Mouse (Mus musculus): ENCODE data around the gene Gm9964. TPM values are rescaled to one million over a fixed set of nuclear protein-coding genes. Genes with fewer than 3 reads are reported as not detected.
"Not testable (repeated sequence)": the region's sequence is repeated elsewhere in the genome, so short reads cannot be mapped to it uniquely, and the experiment has no call there.

The Gm9964 gene
- polyA plus RNA-seq, 1 experiment from 2014 or later = not detected

DNA sequence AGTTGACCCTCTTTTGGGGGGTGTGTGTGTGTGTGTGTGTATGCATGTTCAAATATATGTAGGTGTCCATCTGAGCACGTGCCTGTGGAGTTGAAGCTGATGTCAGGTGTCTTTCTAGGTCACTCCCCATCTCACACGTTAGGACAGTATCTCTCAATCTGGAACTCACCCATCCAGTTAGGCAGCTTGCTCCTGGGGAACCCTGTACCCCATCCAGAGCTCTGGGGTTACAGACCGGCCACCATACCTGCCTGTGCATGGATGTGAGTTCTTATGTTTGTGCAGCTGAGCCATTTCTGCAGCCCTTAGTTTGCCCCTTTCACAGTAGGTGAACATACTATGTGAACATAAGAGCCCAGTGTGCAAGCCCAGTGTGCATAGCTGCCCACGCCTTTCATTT lies 23.7 kb downstream of the Gm9964 start:
- WGBS = 64% methylated on average over 4 of the region's 4 CpGs
- ATAC-seq (ENCODE audit: low FRiP score) = no peak

DNA sequence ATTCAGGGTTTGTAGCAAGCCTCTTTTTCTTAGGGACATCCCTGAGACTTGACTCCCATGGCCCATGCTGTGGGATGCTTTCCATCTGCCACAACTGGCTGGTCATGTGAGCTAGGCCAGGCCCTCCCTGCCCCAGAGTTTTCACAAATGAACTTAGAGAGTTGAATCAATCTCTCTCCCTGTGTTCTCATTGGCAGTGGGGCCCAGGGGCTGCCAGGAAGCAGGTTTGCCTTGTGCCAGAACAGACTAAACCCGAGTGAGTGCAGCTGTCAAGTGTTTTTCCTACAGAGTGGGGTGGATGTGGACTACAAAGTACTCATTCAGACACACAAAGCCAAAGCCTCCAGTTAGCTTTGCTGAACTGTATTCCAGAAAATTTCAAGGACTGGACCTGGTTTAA lies 29.5 kb downstream of the Gm9964 start:
- ATAC-seq (ENCODE audit: low FRiP score) = no peak

More for the DNA sequence above, 23.7 kb downstream of the Gm9964 start:
- Histone ChIP-seq H3K27me3 (no peaks in the 10 kb centered on the region), H3K9me3 (replicated peaks) (no peaks in the 10 kb centered on the region), H3K36me3 (no peaks in the 10 kb centered on the region), H3K4me1 (no peaks in the 10 kb centered on the region), H3K4me2 (replicated peaks) (no peak overlapping the region), H3K27ac (no peak overlapping the region), H3K9ac (no peak overlapping the region), H3K4me3 (no peak overlapping the region)

DNA sequence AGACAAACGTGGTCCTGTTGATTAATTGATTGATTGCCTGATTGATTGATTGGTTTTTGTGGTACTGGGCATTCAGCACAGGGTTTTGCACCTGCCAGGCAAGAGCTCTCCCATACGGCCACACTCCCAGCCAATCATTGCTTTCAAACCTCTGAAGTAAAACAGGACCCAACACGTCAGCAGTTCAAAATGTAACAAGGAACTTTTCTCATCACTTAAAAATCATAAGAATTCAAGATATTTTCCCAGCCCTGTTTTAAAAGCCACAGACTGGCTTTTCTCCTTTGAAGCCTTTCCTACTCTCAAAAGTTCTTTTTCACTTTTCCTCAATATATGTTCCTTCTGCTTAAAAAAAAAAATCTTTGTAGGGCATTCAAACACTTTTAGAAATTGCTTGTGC lies 32.3 kb downstream of the Gm9964 start:
- no peak for ATAC-seq (ENCODE audit: low FRiP score)
- Histone ChIP-seq H3K9ac (no peak overlapping the region), H3K4me1 (no peaks in the 10 kb centered on the region), H3K36me3 (no peaks in the 10 kb centered on the region), H3K4me2 (replicated peaks) (no peak overlapping the region), H3K27ac (no peak overlapping the region), H3K4me3 (no peak overlapping the region), H3K27me3 (no peaks in the 10 kb centered on the region), H3K9me3 (replicated peaks) (no peaks in the 10 kb centered on the region)
- WGBS = 53% methylated on average over 3 of the region's 3 CpGs

More for the DNA sequence above, 29.5 kb downstream of the Gm9964 start:
- WGBS = 37% methylated on average over 1 of the region's 1 CpGs
- no peaks in the 10 kb centered on the region for H3K4me1 ChIP-seq
- no peak overlapping the region for H3K27ac ChIP-seq
- H3K4me3 ChIP-seq = no peak overlapping the region
- no peak overlapping the region for H3K9ac ChIP-seq
- H3K27me3 ChIP-seq = no peaks in the 10 kb centered on the region
- H3K9me3 ChIP-seq (replicated peaks) = no peaks in the 10 kb centered on the region
- H3K36me3 ChIP-seq = no peaks in the 10 kb centered on the region
- H3K4me2 ChIP-seq (replicated peaks) = no peak overlapping the region

DNA sequence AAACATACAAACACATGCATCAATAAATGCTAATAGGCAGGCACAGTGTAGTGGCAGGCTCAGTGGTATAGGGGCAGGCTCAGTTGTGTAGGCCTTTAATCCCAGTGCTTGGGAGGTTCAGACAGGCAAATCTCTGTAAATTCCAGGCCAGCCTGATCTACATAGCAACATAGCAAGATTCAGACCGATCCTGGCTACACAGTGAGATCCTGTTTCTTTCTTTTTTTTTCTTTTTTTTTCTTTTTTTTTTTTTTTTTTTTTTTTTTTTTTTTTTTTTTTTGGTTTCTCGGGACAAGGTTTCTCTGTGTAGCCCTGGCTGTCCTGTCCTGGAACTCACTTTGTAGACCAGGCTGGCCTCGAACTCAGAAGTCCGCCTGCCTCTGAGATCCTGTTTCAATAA lies 36.6 kb downstream of the Gm9964 start:
- not testable (repeated sequence) for ATAC-seq (ENCODE audit: low FRiP score); H3K4me1 ChIP-seq; H3K9ac ChIP-seq; H3K4me2 ChIP-seq (replicated peaks); H3K4me3 ChIP-seq; H3K36me3 ChIP-seq; H3K9me3 ChIP-seq (replicated peaks); H3K27me3 ChIP-seq; H3K27ac ChIP-seq
- 88% methylated on average over 4 of the region's 4 CpGs for WGBS

DNA sequence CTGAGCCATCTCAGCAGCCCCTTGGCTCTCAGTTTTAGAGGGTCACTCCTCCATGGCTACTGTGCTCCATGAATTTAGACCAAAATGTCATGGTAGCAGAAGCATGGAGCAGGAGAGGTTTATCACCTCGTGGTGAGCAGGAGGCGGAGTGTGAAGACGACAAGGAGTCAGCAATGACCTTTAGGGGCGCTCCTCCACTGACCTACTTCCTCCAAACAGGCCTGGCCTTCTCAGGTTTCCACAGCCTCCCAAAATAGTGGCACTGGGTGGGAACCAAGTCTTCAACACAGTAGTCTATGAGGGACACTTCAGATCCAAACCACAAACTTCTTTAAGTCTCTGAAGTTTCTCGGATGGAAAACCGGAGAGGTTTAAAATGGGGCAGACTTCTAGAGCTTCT lies 38.0 kb downstream of the Gm9964 start:
- no peak overlapping the region for H3K9ac ChIP-seq
- no peak overlapping the region for H3K4me2 ChIP-seq (replicated peaks)
- H3K27ac ChIP-seq = no peak overlapping the region
- no peak for ATAC-seq (ENCODE audit: low FRiP score)
- no peak overlapping the region for H3K4me3 ChIP-seq
- peaks cover 3% of the 10 kb centered on the region; the same call in 1 of the 2 replicates for H3K27me3 ChIP-seq
- H3K4me1 ChIP-seq = no peaks in the 10 kb centered on the region
- H3K36me3 ChIP-seq = no peaks in the 10 kb centered on the region
- no peaks in the 10 kb centered on the region for H3K9me3 ChIP-seq (replicated peaks)
- 75% methylated on average over 6 of the region's 6 CpGs for WGBS

DNA sequence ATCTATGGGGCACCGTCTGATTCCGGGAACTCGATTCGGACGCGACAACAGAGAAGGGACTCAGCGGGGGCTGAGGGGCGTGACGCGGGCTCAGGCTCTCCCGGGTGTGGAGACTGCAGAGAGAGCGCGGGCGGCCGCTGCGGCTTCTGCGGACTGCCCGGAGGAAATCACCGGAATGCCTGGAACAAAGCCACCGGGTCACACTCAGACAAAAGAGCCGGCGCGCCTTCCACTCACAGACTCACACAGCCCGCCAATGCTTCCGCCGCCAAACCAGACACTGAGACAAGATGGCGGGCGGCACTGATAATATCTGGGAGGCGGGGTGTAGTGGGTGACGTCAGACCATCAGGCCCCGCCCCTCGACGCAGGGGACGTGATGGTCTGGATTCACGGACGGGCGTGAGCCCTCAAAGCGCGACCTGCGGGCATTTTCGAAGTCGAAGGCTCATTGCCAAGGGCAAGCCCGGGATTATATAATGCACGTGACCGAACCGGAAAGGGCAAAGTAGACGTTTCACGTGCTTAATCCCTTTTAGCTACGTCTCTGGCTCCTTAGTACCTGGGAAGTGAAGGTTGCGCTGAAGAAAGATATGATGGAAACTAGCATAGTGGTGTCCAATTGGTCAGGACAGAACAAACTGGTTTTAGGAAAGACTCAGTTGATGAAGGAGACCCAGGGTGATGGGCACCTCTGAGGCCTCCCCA lies 42.2 kb downstream of the Gm9964 start, which contains the start of gene Wsb1:
Wsb1 (minus strand) TSS at position 281 of the 708 bp plus-strand sequence.
- H3K4me3 ChIP-seq = peak within 1 kb of the TSS; percentile 90
- peaks cover 14% of the 10 kb centered on the region for H3K36me3 ChIP-seq
- WGBS = 1% methylated on average over 50 of the region's 50 CpGs
- H3K9me3 ChIP-seq (replicated peaks) = no peaks in the 10 kb centered on the region
- peak within 1 kb of the TSS; percentile 95 for H3K9ac ChIP-seq
- H3K4me2 ChIP-seq (replicated peaks) = peak within 1 kb of the TSS; percentile 81
- H3K4me1 ChIP-seq = peaks cover 22% of the 10 kb centered on the region
- peaks cover 3% of the 10 kb centered on the region; the same call in 1 of the 2 replicates for H3K27me3 ChIP-seq
- H3K27ac ChIP-seq = peak within 1 kb of the TSS; percentile 98
- peak; percentile 94 for ATAC-seq (ENCODE audit: low FRiP score)

DNA sequence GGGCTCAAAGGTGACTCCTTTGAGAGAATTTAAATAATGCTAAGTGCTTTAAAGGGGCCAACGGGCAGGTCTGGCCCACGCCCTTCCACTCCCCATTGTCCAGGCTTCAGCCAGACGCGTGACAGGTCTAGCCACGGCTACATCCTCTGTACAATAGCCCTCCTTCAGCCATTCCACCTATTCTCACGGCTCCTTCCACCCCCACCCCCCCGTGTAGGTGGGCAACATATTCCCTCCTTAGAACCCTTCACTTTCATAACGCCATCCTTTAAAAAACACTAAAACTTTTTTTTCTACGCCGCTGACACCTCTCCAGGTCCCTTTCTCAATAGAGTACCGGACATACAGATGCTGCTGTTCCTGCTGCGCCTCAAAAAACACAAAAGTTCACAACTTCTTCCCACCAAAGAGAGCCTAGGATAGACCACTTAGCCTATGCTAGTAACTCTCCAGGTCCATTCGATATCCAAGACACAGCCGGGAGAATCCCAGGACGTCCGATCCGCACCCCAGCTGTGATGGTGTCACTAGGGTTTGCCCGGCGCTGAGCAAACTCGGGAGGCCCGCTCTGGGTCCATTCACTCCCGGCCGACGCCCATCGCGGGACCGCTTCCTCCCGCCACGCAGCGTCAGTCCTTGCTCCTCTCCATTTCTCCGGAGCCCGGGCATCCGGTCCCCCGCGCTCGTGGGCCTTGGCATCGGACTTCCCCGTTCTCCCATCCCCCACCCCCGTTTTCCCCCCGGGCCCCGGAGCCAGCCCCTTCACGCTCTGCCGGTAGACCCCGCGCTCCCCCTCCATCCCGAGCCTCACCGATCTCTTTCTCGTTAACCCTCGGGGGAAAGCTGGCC lies 42.9 kb downstream of the Gm9964 start:
- Histone ChIP-seq H3K9ac (peak overlapping the region; percentile 95), H3K4me3 (peak overlapping the region; percentile 90), H3K4me2 (replicated peaks) (peak overlapping the region; percentile 81), H3K4me1 (peaks cover 22% of the 10 kb centered on the region), H3K27ac (peak overlapping the region; percentile 98), H3K9me3 (replicated peaks) (no peaks in the 10 kb centered on the region), H3K36me3 (peaks cover 20% of the 10 kb centered on the region), H3K27me3 (peaks cover 3% of the 10 kb centered on the region; the same call in 1 of the 2 replicates)
- WGBS = 2% methylated on average over 49 of the region's 49 CpGs
- ATAC-seq (ENCODE audit: low FRiP score) = peak; percentile 62

DNA sequence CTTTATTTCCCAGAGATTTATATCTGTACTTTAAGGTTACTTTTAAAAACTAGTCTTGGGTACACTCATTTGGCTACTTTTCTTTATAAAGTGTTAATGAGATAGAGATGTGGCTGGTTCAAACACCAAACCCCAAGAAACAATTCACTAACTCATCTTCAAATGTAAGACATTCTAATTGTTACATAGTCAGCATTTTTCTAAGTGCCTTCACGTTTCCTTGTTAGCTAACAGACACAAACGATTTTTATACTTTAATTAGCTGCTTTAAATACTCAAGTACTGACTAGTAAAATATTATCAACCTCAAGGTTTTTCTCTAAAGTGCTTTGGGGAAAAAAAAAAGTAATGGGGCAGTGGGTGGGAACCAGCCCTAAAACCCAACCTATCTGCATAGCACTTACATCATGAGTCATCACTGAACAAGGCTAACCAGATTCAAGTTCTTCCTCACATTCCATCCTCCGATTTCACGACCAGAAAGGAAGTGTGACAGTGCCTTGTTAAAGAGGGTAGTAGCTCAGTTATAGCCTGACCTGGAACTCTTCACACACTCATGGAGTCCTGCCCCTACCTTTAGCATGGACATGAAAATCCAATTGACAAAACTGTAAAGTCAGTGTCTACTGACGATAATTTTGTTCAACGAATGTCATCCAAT lies 43.7 kb downstream of the Gm9964 start:
- H3K9ac ChIP-seq = peak overlapping the region; percentile 95
- H3K4me2 ChIP-seq (replicated peaks) = peak overlapping the region; percentile 81
- H3K9me3 ChIP-seq (replicated peaks) = no peaks in the 10 kb centered on the region
- peak overlapping the region; percentile 90 for H3K4me3 ChIP-seq
- peaks cover 22% of the 10 kb centered on the region for H3K4me1 ChIP-seq
- peak overlapping the region; percentile 98; the same call in 1 of the 2 replicates for H3K27ac ChIP-seq
- peaks cover 26% of the 10 kb centered on the region for H3K36me3 ChIP-seq
- WGBS = 28% methylated on average over 6 of the region's 6 CpGs
- ATAC-seq (ENCODE audit: low FRiP score) = no peak
- peaks cover 3% of the 10 kb centered on the region; the same call in 1 of the 2 replicates for H3K27me3 ChIP-seq

Other genes starting within 250 kb of the Gm9964 start
- gene Ksr1, start 150.5 kb downstream of the Gm9964 start, polyA plus RNA-seq (2016; fragmentation: Nextera tagmentation; extraction: Ambion mirVana) = 3.4 and 3.5 TPM in 2 replicates
- 552 and 643 TPM in 2 replicates for gene Wsb1, start 42.2 kb downstream of the Gm9964 start, polyA plus RNA-seq (2016; fragmentation: Nextera tagmentation; extraction: Ambion mirVana)
- 8.9 and 9.5 TPM in 2 replicates for gene Nf1, start 42.8 kb upstream of the Gm9964 start, polyA plus RNA-seq (2016; fragmentation: Nextera tagmentation; extraction: Ambion mirVana)
- 1.1 and 1.4 TPM in 2 replicates for gene Omg, start 207.2 kb upstream of the Gm9964 start, polyA plus RNA-seq (2016; fragmentation: Nextera tagmentation; extraction: Ambion mirVana)
- gene Evi2b, start 226.9 kb upstream of the Gm9964 start, polyA plus RNA-seq (2016; fragmentation: Nextera tagmentation; extraction: Ambion mirVana) = 0.18 and 0.63 TPM in 2 replicates
- gene Evi2, start 233.7 kb upstream of the Gm9964 start, polyA plus RNA-seq (2016; fragmentation: Nextera tagmentation; extraction: Ambion mirVana) = 1.2 TPM in 2 replicates
- 3.1 and 4.6 TPM in 2 replicates for gene Evi2a, start 233.7 kb upstream of the Gm9964 start, polyA plus RNA-seq (2016; fragmentation: Nextera tagmentation; extraction: Ambion mirVana)

All from hindbrain, embryonic 12.5 days (tissue).